Mouse (Mus musculus): ENCODE measurements around the gene Cyp2w1.

GRCm38 (mm10) chr5:139384531-139384930, 32.1 kb downstream of the Cyp2w1 start:
- TF ChIP-seq CTCF (IDR thresholded peaks at IDR 0.05; ENCODE audit: low read depth) (no peak), EP300 (optimal IDR thresholded peaks at IDR 0.05) (no peak)
